Mouse (Mus musculus): Measurements from ENCODE around the gene Vmn2r54. TPM values are rescaled to one million over a fixed set of nuclear protein-coding genes. Genes with fewer than 3 reads are reported as not detected.
"Not testable (repeated sequence)": the region's sequence is repeated elsewhere in the genome, so short reads cannot be mapped to it uniquely, and the experiment has no call there.

The Vmn2r54 gene
- polyA plus RNA-seq (2014; fragmentation: Nextera tagmentation; extraction: Ambion mirVana): not detected in 2 replicates

DNA sequence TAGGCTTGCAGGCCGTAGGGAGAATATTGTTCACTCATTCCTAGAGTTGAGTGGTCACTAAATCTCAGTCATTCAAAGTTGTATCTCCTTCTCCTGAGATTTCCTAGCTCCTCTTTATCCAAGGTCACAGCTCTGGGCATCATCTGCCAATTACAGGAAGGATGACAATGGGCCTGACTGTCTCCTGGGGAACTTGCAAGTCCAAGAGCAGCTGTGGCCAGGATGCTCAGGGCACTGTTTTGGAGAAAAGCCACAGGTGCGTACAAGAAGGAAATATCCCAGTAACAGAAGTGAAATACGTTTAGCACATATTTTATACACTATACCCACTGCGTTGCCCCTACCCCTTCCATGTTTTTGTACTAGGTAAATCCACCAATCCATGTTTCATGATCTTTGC is at the start of gene Vmn2r54:
TSS of gene Vmn2r54 (minus strand) at position 101 of the 400 bp plus-strand sequence.
- H3K4me2 ChIP-seq (ENCODE audit: low read depth, low read length); ATAC-seq (ENCODE audit: low read depth): not testable (repeated sequence)
- 77% methylated on average over 3 of the region's 4 CpGs for WGBS

DNA sequence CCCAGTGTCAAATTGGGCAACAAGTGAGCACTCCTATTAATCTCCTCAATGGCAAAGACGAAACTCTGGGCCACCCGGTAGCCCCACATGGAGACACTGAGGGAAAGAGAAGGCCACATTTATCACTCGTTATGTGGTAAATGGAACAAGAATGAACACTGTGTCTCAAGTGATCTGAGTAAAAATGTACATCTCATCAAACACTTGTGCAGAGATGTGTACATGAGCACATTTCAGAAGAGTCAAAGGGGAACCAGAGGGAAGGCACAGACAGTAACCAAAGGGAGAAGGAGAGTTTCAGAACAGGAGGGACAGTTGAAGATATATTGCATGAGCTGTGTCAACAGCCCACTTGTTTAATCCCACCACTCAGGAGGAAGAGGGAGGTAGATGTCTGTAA is 44.8 kb upstream of the Vmn2r54 start, which contains the start of gene Vmn2r55:
TSS of gene Vmn2r55 (minus strand) at position 101 of the 400 bp plus-strand sequence.
- not testable (repeated sequence) for ATAC-seq (ENCODE audit: low read depth); H3K4me1 ChIP-seq (ENCODE audit: control insufficient read depth, insufficient read depth, low read length); H3K4me3 ChIP-seq (ENCODE audit: low read depth, low read length); H3K27ac ChIP-seq (replicated peaks; ENCODE audit: low read depth, low read length); DNase-seq (ENCODE audit: low spot score); H3K9me3 ChIP-seq (ENCODE audit: control insufficient read depth, low read length); H3K4me2 ChIP-seq (ENCODE audit: low read depth, low read length); H3K9ac ChIP-seq (ENCODE audit: low read depth, low read length); H3K36me3 ChIP-seq (ENCODE audit: control insufficient read depth, insufficient read depth, low read length); H3K27me3 ChIP-seq (replicated peaks; ENCODE audit: control insufficient read depth, insufficient read depth, low read length)
- WGBS: 81% methylated on average over 3 of the region's 3 CpGs

More for the DNA sequence above, at the start of gene Vmn2r54:
- not testable (repeated sequence) for H3K36me3 ChIP-seq (ENCODE audit: control insufficient read depth, insufficient read depth, low read length); H3K27me3 ChIP-seq (replicated peaks; ENCODE audit: control insufficient read depth, insufficient read depth, low read length); H3K9me3 ChIP-seq (ENCODE audit: control insufficient read depth, low read length); H3K9ac ChIP-seq (ENCODE audit: low read depth, low read length); H3K4me1 ChIP-seq (ENCODE audit: control insufficient read depth, insufficient read depth, low read length); H3K27ac ChIP-seq (replicated peaks; ENCODE audit: low read depth, low read length); DNase-seq (ENCODE audit: low spot score); H3K4me3 ChIP-seq (ENCODE audit: low read depth, low read length)

DNA sequence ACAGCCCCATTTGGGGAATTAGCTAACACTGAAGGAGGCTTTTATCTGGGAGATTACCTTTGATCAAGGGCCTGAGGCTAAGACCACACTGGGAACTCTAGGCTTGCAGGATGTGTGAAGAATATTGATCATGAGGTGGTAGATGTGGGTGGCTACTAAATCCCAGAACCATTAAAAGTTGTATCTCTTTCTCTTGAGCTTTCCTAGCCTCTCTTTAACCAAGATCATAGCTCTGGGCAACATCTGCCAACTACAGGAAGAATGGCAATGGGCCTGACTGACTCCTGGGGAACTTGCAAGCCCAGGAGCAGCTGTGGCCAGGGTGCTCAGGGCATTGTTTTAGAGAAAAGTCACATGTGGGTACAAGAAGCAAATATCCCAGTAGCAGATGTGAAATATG is 31.4 kb downstream of the Vmn2r54 start, which contains the start of gene Vmn2r53:
TSS of gene Vmn2r53 (minus strand) at position 101 of the 400 bp plus-strand sequence.
- no peak for ATAC-seq (ENCODE audit: low read depth)
- Histone ChIP-seq H3K27me3 (replicated peaks; ENCODE audit: control insufficient read depth, insufficient read depth, low read length) (no peaks in the 10 kb centered on the region), H3K9ac (ENCODE audit: low read depth, low read length) (no peak within 1 kb of the TSS), H3K4me2 (ENCODE audit: low read depth, low read length) (no peak within 1 kb of the TSS), H3K27ac (replicated peaks; ENCODE audit: low read depth, low read length) (no peak within 1 kb of the TSS), H3K4me3 (ENCODE audit: low read depth, low read length) (no peak within 1 kb of the TSS), H3K4me1 (ENCODE audit: control insufficient read depth, insufficient read depth, low read length) (no peaks in the 10 kb centered on the region), H3K36me3 (ENCODE audit: control insufficient read depth, insufficient read depth, low read length) (no peaks in the 10 kb centered on the region), H3K9me3 (ENCODE audit: control insufficient read depth, low read length) (peaks cover 8% of the 10 kb centered on the region; the same call in 1 of the 2 replicates)
- DNase-seq (ENCODE audit: low spot score): no peak

Other genes starting within 250 kb of the Vmn2r54 start
- 4.2 and 5.1 TPM in 2 replicates for gene Zfp551, start 217.6 kb downstream of the Vmn2r54 start, polyA plus RNA-seq (2014; fragmentation: Nextera tagmentation; extraction: Ambion mirVana)
- gene Zfp606, start 162.0 kb downstream of the Vmn2r54 start, polyA plus RNA-seq (2014; fragmentation: Nextera tagmentation; extraction: Ambion mirVana): 21.8 and 22.3 TPM in 2 replicates
- gene 2900092C05Rik, start 127.8 kb downstream of the Vmn2r54 start, polyA plus RNA-seq (2014; fragmentation: Nextera tagmentation; extraction: Ambion mirVana): not detected in 2 replicates
- gene Vmn2r53, start 31.5 kb downstream of the Vmn2r54 start, polyA plus RNA-seq (2014; fragmentation: Nextera tagmentation; extraction: Ambion mirVana): not detected in 2 replicates
- gene Vmn2r55, start 44.7 kb upstream of the Vmn2r54 start, polyA plus RNA-seq (2014; fragmentation: Nextera tagmentation; extraction: Ambion mirVana): not detected in 2 replicates
- not detected in 2 replicates for gene Vmn2r56, start 94.7 kb upstream of the Vmn2r54 start, polyA plus RNA-seq (2014; fragmentation: Nextera tagmentation; extraction: Ambion mirVana)
- gene Zscan18, start 163.3 kb upstream of the Vmn2r54 start, polyA plus RNA-seq (2014; fragmentation: Nextera tagmentation; extraction: Ambion mirVana): 10.1 and 11.3 TPM in 2 replicates
- gene Zfp329, start 178.5 kb upstream of the Vmn2r54 start, polyA plus RNA-seq (2014; fragmentation: Nextera tagmentation; extraction: Ambion mirVana): 10.8 and 11.9 TPM in 2 replicates
- 34.2 and 38.0 TPM in 2 replicates for gene Zfp110, start 194.4 kb upstream of the Vmn2r54 start, polyA plus RNA-seq (2014; fragmentation: Nextera tagmentation; extraction: Ambion mirVana)
- 4.9 and 5.3 TPM in 2 replicates for gene Zfp128, start 240.9 kb upstream of the Vmn2r54 start, polyA plus RNA-seq (2014; fragmentation: Nextera tagmentation; extraction: Ambion mirVana)

Data from embryonic facial prominence, embryonic 14.5 days (tissue).